Mouse (Mus musculus) heart, embryonic 14.5 days (tissue): ENCODE measurements around the gene Colgalt1. TPM values are rescaled to one million over a fixed set of nuclear protein-coding genes. Genes with fewer than 3 reads are reported as not detected.

Experiments used
- ATAC-seq: fragments of 200-750 bp; cut with Nextera tagmentation; 2 replicates; pipeline ENCODE4 v1.8.0; 2017; ENCODE audit warnings: low read depth, moderate TSS enrichment; ENCODE audit not compliant: insufficient number of reproducible peaks, insufficient read depth, low FRiP score
- H3K27ac ChIP-seq, 2 experiments: fragments of 200-500 bp in 1 of 2; fragments of 300-500 bp in 1 of 2; sonication (generic) in 1 of 2; replicated peaks in 1 of 2; 2 replicates each; pipeline ENCODE4 v1.5.1; 2012 to 2014; ENCODE audit warnings: low read depth in 2 of 2, low read length in 2 of 2, control low read depth in 1 of 2, mild to moderate bottlenecking in 1 of 2, mixed read lengths in 1 of 2; ENCODE audit not compliant: control insufficient read depth in 1 of 2, insufficient read depth in 1 of 2
- H3K27me3 ChIP-seq: fragments of 300-500 bp; sonication (generic); 2 replicates; pipeline ENCODE4 v1.6.1; 2014; ENCODE audit warnings: mild to moderate bottlenecking, low read length, control low read depth; ENCODE audit not compliant: control insufficient read depth, insufficient read depth
- H3K36me3 ChIP-seq: fragments of 300-500 bp; sonication (generic); 2 replicates; pipeline ENCODE4 v1.6.1; 2014; ENCODE audit warnings: mild to moderate bottlenecking, control low read depth, low read length, mixed read lengths; ENCODE audit not compliant: control insufficient read depth, insufficient read depth
- H3K4me1 ChIP-seq, 2 experiments: fragments of 200-500 bp in 1 of 2; fragments of 300-500 bp in 1 of 2; sonication (generic) in 1 of 2; 2 replicates each; pipeline ENCODE4 v1.6.1; 2012 to 2014; ENCODE audit warnings: low read length in 2 of 2, control low read depth in 1 of 2, mixed read lengths in 1 of 2; ENCODE audit not compliant: control insufficient read depth in 2 of 2, insufficient read depth in 2 of 2
- H3K4me2 ChIP-seq: fragments of 300-500 bp; sonication (generic); 2 replicates; pipeline ENCODE4 v1.6.1; 2014; ENCODE audit warnings: mild to moderate bottlenecking, low read length
- H3K4me3 ChIP-seq, 2 experiments: fragments of 200-500 bp in 1 of 2; fragments of 300-500 bp in 1 of 2; sonication (generic) in 1 of 2; 2 replicates each; pipeline ENCODE4 v1.5.1; 2012 to 2014; ENCODE audit warnings: low read length in 2 of 2, mild to moderate bottlenecking in 2 of 2, control low read depth in 1 of 2, low read depth in 1 of 2, moderate library complexity in 1 of 2; ENCODE audit not compliant: control insufficient read depth in 1 of 2, insufficient read depth in 1 of 2
- H3K9ac ChIP-seq: fragments of 300-500 bp; sonication (generic); 2 replicates; pipeline ENCODE4 v1.6.1; 2014; ENCODE audit warnings: mild to moderate bottlenecking, low read length
- H3K9me3 ChIP-seq: fragments of 300-500 bp; sonication (generic); 2 replicates; pipeline ENCODE4 v1.6.1; 2016; ENCODE audit warnings: low read length, control low read depth; ENCODE audit not compliant: control insufficient read depth
- WGBS: fragments of 180-500 bp; shearing (Covaris S2); extraction: QIAGEN DNeasy Blood & Tissue Kit; methylation state at CpG from one replicate; pipeline ENCODE4 v1.1.7; 2014; 5-methylcytosine and 5-hydroxymethylcytosine counted together
- polyA plus RNA-seq: library from polyadenylated mRNA; unstranded; fragments of >200 nt; fragmentation: Nextera tagmentation; extraction: Ambion mirVana; gene quantifications from 2 replicates; pipeline ENCODE4 v1.2.1, GENCODE M21; 2014

Colgalt1 gene
- 58.1 and 61.6 TPM in 2 replicates for polyA plus RNA-seq

DNA sequence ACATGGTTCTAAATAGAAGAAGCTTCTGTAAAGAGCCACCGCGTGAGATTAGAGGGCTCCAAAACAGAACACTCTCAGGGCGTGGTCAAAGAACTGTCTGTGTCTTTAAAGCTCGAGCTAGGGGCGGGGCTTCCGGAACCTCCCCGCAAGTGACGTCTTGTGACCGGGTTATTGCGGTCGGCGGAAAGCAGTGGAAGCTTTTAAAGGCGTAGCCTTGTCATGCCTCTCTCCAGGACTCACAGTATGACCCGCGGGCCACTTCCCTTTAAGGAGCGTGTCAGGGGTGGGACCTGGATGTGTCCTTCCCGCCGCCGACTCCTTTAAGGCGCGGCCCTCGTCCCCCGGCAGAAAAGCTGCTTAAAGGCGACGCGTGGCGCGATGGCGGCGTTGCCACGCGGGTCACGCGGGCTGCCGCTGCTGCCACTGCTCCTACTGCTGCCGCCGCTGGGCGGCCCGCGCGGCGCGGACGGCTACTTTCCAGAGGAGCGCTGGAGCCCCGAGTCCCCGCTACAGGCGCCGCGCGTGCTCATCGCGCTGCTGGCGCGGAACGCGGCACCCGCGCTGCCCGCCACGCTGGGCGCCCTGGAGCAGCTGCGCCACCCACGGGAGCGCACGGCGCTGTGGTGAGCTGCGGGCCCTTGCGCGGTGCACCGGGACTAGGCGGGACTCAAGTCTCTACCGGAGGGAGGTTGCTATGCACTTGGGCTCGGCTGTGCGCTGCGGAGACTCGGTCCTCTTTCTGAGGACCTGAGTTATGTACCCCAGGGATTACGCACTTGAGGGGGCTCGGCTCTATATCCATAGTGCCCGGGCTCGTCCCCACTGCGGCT, at the start of gene Colgalt1:
Colgalt1 (plus strand) TSS at position 177 of the 830 bp plus-strand sequence.
- Histone ChIP-seq H3K9me3 (no peaks in the 10 kb centered on the region), H3K9ac (peak within 1 kb of the TSS; percentile 86), H3K27me3 (no peaks in the 10 kb centered on the region), H3K27ac (peak within 1 kb of the TSS; percentile 65 to 71), H3K4me3 (peak within 1 kb of the TSS; percentile 77 to 79), H3K36me3 (peaks cover 33% of the 10 kb centered on the region), H3K4me2 (peak within 1 kb of the TSS; percentile 70), H3K4me1 (peaks cover 8 to 10% of the 10 kb centered on the region in 2 experiments)
- under 1% methylated on average over 79 of the region's 82 CpGs for WGBS
- ATAC-seq: peak; percentile 99

DNA sequence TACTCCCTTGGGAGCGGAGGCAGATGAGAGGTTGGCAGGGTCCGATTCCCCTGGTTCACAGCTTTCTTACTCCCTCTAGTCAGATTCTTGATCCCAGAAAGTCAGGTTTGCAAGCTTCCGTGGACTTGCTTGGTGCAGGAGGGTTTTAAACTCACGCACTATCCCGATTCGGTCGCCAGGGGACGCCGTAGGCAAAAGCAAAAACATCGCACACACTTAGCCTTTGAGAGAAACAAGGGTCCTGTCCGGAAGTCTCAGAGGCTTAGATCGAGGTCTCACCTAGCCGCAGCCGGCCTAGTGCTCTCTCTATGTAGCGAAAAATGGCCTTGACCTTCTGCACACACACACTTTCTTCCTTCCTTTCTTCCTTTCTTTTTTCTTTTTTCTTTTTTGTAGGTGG, 49.4 kb upstream of the Colgalt1 start:
- Histone ChIP-seq H3K4me3 (no peak overlapping the region), H3K9ac (no peak overlapping the region), H3K4me1 (peaks cover 6 to 13% of the 10 kb centered on the region in 2 experiments), H3K36me3 (no peaks in the 10 kb centered on the region), H3K9me3 (0 out of 2 replicates have a peak, but pooled peaks cover 2% of the 10 kb centered on the region), H3K27me3 (peaks cover 74% of the 10 kb centered on the region), H3K27ac (no peak overlapping the region), H3K4me2 (no peak overlapping the region)
- WGBS: 3% methylated on average over 15 of the region's 15 CpGs
- no peak for ATAC-seq

DNA sequence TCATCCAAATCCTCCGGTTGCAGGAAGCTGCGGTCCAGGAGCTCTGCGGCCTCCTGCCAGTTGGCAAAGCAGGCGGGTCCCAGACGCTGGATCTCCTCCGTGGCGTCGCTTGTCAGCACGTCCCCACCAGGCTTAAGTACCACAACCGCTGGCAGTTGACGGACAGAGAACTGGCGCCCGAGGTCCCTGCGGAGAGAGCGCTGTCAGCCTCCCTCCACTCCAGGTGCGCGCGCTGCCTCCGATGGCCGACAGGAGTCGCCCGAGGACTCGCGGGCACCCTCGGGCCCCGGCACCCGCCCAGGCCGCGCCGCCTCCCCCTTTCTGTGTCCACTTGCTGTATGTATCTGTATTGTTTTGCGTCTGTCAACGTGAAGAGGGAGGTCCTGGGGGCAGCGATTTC, 48.0 kb upstream of the Colgalt1 start:
- H3K4me1 ChIP-seq: peaks cover 6 to 13% of the 10 kb centered on the region in 2 experiments
- peak overlapping the region in 1 of 2 experiments; percentile 8; a peak in 1 of 4 replicates for H3K4me3 ChIP-seq
- peak overlapping the region; percentile 28 for H3K9ac ChIP-seq
- peaks cover 60% of the 10 kb centered on the region for H3K27me3 ChIP-seq
- 0 out of 2 replicates have a peak, but pooled peaks cover 2% of the 10 kb centered on the region for H3K9me3 ChIP-seq
- 0 out of 2 replicates have a peak, but pooled peaks have one; percentile 35 for ATAC-seq
- peak overlapping the region; percentile 50 for H3K4me2 ChIP-seq
- under 1% methylated on average over 31 of the region's 33 CpGs for WGBS
- no peak overlapping the region for H3K27ac ChIP-seq
- no peaks in the 10 kb centered on the region for H3K36me3 ChIP-seq

DNA sequence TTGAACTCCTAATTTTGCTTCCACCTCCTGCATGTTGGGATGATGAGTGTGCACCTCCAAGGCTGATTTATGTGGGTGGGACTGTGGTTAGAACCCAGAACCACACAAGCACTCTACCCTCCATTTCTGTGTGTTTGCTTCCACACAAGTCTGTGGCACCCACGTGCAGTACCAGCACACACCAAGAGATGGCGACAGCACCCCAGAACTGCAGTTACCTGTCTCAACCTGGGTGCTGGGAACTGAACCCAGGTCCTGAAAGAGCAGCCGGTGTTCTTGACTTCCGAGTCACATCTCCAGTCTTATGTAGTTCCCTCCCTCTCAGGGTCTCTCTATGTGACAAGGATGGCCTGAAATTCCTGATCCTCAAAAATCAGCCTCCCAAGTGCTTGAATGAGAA, 46.8 kb upstream of the Colgalt1 start:
- WGBS: 91% methylated on average over 4 of the region's 4 CpGs
- Histone ChIP-seq H3K4me3 (no peak overlapping the region), H3K36me3 (no peaks in the 10 kb centered on the region), H3K4me1 (peaks cover 8 to 12% of the 10 kb centered on the region in 2 experiments), H3K27me3 (peaks cover 48% of the 10 kb centered on the region), H3K27ac (no peak overlapping the region), H3K9me3 (0 out of 2 replicates have a peak, but pooled peaks cover 2% of the 10 kb centered on the region), H3K9ac (no peak overlapping the region), H3K4me2 (no peak overlapping the region)
- ATAC-seq: no peak

DNA sequence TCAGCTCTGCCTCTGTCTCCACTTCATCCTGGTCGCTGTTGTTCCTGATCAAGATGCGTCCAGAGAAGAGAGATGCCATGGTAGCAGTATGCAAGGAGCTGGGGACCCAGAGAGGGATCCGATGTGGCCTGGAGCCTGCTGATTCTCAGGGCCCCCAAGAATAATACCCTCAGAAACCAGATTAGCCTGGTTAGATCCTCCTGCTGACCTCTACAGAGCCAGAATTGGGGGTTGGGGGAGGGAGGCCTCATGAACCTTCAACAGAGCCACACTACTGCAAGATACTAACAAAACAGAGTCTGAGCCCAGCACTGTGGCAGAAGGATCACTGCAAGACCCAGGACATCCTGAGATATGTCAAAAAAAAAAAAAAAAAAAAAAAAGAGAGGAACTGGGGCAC, 44.3 kb upstream of the Colgalt1 start, which contains the start of gene Nxnl1:
Nxnl1 (minus strand) TSS at position 101 of the 400 bp plus-strand sequence.
- no peak within 1 kb of the TSS for H3K27ac ChIP-seq
- H3K4me3 ChIP-seq: no peak within 1 kb of the TSS
- peaks cover 23% of the 10 kb centered on the region for H3K27me3 ChIP-seq
- H3K4me2 ChIP-seq: no peak within 1 kb of the TSS
- ATAC-seq: no peak
- H3K4me1 ChIP-seq: peaks cover 13 to 23% of the 10 kb centered on the region in 2 experiments
- 0 out of 2 replicates have a peak, but pooled peaks cover 2% of the 10 kb centered on the region for H3K9me3 ChIP-seq
- no peaks in the 10 kb centered on the region for H3K36me3 ChIP-seq
- 52% methylated on average over 3 of the region's 3 CpGs for WGBS
- no peak within 1 kb of the TSS for H3K9ac ChIP-seq

DNA sequence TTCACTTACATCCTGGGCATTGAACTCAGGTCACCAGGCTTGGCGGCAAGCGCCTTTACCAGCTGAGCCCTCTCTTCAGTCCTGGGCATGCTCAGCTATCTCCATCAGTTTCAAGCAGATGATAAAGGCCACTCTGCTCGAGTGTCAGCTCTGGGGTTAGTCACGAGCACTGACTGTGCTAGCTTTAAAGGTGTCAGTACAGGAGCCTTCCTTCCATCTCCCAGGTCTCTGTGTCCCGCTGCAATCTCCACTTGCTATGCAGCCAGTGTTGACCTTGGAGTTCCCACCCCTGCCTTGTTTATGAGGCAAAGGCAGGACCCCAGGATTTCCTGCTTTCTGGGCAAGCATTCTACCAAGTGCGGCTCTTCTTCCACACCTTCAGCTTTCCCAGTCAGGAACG, 43.2 kb upstream of the Colgalt1 start:
- H3K9me3 ChIP-seq: 0 out of 2 replicates have a peak, but pooled peaks cover 2% of the 10 kb centered on the region
- no peaks in the 10 kb centered on the region for H3K36me3 ChIP-seq
- no peak overlapping the region for H3K27ac ChIP-seq
- peaks cover 14 to 23% of the 10 kb centered on the region in 2 experiments for H3K4me1 ChIP-seq
- no peak overlapping the region for H3K4me2 ChIP-seq
- WGBS: 63% methylated on average over 7 of the region's 7 CpGs
- no peak overlapping the region for H3K4me3 ChIP-seq
- no peak overlapping the region for H3K9ac ChIP-seq
- H3K27me3 ChIP-seq: peaks cover 12% of the 10 kb centered on the region
- no peak for ATAC-seq

DNA sequence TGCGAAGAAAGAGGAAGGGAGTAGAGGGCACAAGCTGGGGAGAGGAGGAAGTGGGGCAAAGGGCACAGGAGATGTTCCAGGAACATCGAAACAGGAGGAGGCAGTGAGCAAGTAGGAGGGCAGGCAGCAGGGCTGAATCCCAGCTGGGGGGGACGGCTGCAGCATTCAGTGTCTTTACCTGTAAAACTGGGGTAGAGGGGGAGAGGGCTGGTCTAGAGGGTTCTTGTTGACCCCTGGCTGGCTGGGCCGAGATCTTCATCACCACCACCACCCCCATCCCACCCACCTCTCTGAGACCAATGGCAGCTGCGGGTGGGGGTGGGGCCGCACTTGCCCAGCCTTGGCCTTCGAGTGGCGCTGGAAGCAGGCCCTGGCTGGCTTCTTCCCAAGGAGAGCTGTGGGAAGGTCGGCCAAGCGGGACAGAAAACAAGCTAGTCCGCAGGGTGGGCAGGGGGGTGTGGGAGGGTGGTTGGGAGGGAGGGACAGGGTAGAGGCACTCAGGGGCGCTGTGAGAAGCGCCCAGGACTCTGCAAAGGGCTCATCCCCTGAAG, 42.3 kb upstream of the Colgalt1 start, which contains the start of gene Slc27a1:
Slc27a1 (plus strand) TSS at position 496 of the 551 bp plus-strand sequence.
- 0 out of 2 replicates have a peak, but pooled peaks cover 4% of the 10 kb centered on the region for H3K27me3 ChIP-seq
- H3K9ac ChIP-seq: peak within 1 kb of the TSS; percentile 73

More for the DNA sequence above, 42.3 kb upstream of the Colgalt1 start, which contains the start of gene Slc27a1:
- Histone ChIP-seq H3K4me2 (peak within 1 kb of the TSS; percentile 91), H3K9me3 (0 out of 2 replicates have a peak, but pooled peaks cover 2% of the 10 kb centered on the region), H3K4me3 (peak within 1 kb of the TSS; percentile 53 to 54), H3K27ac (peak within 1 kb of the TSS in 1 of 2 experiments; percentile 64; a peak in 2 of 4 replicates), H3K4me1 (peaks cover 16 to 26% of the 10 kb centered on the region in 2 experiments), H3K36me3 (no peaks in the 10 kb centered on the region)
- WGBS: 16% methylated on average over 13 of the region's 13 CpGs
- ATAC-seq: no peak
